Mouse (Mus musculus) neural tube, embryonic 14.5 days (tissue): ENCODE data around the gene Gm17535. TPM values are rescaled to one million over a fixed set of nuclear protein-coding genes. Genes with fewer than 3 reads are reported as not detected.
"Not testable (repeated sequence)": the region's sequence is repeated elsewhere in the genome, so short reads cannot be mapped to it uniquely, and the experiment has no call there.

Experiments used
- ATAC-seq: fragments of 200-750 bp; cut with Nextera tagmentation; 2 replicates; pipeline ENCODE4 v1.8.0; 2017; ENCODE audit warnings: low read depth, mild to moderate bottlenecking, moderate TSS enrichment, moderate library complexity
- H3K27ac ChIP-seq: fragments of 300-500 bp; sonication (generic); 2 replicates; pipeline ENCODE4 v1.5.1; 2014; ENCODE audit warnings: low read depth, mild to moderate bottlenecking, control low read depth, low read length, moderate library complexity, mixed read lengths
- H3K27me3 ChIP-seq: fragments of 300-500 bp; sonication (generic); 2 replicates; pipeline ENCODE4 v1.6.1; 2014; ENCODE audit warnings: low read length; ENCODE audit not compliant: control insufficient read depth, insufficient read depth
- H3K36me3 ChIP-seq: fragments of 300-500 bp; sonication (generic); 2 replicates; pipeline ENCODE4 v1.6.1; 2014; ENCODE audit warnings: low read length, mixed read lengths; ENCODE audit not compliant: control insufficient read depth, insufficient read depth
- H3K4me1 ChIP-seq: fragments of 300-500 bp; sonication (generic); 2 replicates; pipeline ENCODE4 v1.6.1; 2014; ENCODE audit warnings: low read length; ENCODE audit not compliant: control insufficient read depth, insufficient read depth
- H3K4me2 ChIP-seq: fragments of 300-500 bp; sonication (generic); 2 replicates; pipeline ENCODE4 v1.6.1; 2014; ENCODE audit warnings: mild to moderate bottlenecking, low read depth, low read length, control low read depth
- H3K4me3 ChIP-seq: fragments of 300-500 bp; sonication (generic); 2 replicates; pipeline ENCODE4 v1.5.1; 2014; ENCODE audit warnings: low read depth, low read length, control low read depth, mixed read lengths
- H3K9ac ChIP-seq: fragments of 300-500 bp; sonication (generic); replicated peaks from 2 replicates; pipeline ENCODE4 v1.6.1; 2014; ENCODE audit warnings: low read depth, mild to moderate bottlenecking, control low read depth, low read length, mixed read lengths
- H3K9me3 ChIP-seq: fragments of 300-500 bp; sonication (generic); 2 replicates; pipeline ENCODE4 v1.6.1; 2016; ENCODE audit warnings: low read length; ENCODE audit not compliant: control insufficient read depth
- WGBS: fragments of 180-500 bp; shearing (Covaris S2); extraction: QIAGEN DNeasy Blood & Tissue Kit; methylation state at CpG from one replicate; pipeline ENCODE4 v1.1.7; 2014; 5-methylcytosine and 5-hydroxymethylcytosine counted together
- microRNA-seq: library from miRNA; unstranded; fragments of <30 nt; microRNA quantifications from one replicate; pipeline ENCODE4, GENCODE M21; 2016
- polyA plus RNA-seq: library from polyadenylated mRNA; unstranded; fragments of >200 nt; fragmentation: Nextera tagmentation; extraction: Ambion mirVana; gene quantifications from 2 replicates; pipeline ENCODE4 v1.2.1, GENCODE M21; 2014

The Gm17535 gene
- polyA plus RNA-seq, 1 experiment from 2014 or later, result not detected

- H3K9me3 ChIP-seq, H3K4me1 ChIP-seq, H3K9ac ChIP-seq, ATAC-seq, H3K36me3 ChIP-seq, H3K27ac ChIP-seq, H3K4me3 ChIP-seq, H3K27me3 ChIP-seq, H3K4me2 ChIP-seq: not testable (repeated sequence)
- 63% methylated on average over 2 of the region's 10 CpGs for WGBS
Measured at GRCm38 (mm10) chr9:3030677-3031318, 3.6 kb upstream of the Gm17535 start.

GRCm38 (mm10) chr9:3036577-3036976 is 2.2 kb downstream of the Gm17535 start, which contains the start of gene Gm10715:
Gm10715 (plus strand) TSS chr9:3036877.
- not testable (repeated sequence) for H3K4me2 ChIP-seq, H3K27me3 ChIP-seq, H3K4me1 ChIP-seq, H3K9ac ChIP-seq, H3K36me3 ChIP-seq, H3K9me3 ChIP-seq, H3K27ac ChIP-seq, ATAC-seq, H3K4me3 ChIP-seq
- WGBS, result 72% methylated on average over 6 of the region's 8 CpGs

GRCm38 (mm10) chr9:3038161-3038560 is 3.8 kb downstream of the Gm17535 start:
- not testable (repeated sequence) for ATAC-seq, H3K27ac ChIP-seq, H3K36me3 ChIP-seq, H3K9ac ChIP-seq, H3K9me3 ChIP-seq, H3K4me1 ChIP-seq, H3K4me2 ChIP-seq, H3K4me3 ChIP-seq, H3K27me3 ChIP-seq
- WGBS, result 66% methylated on average over 4 of the region's 4 CpGs

Small RNA genes lying within 50 kb of the gene (microRNA-seq; reads per million reads assigned to microRNA genes)
- not detected for gene Mir101c

Other genes starting within 250 kb of the Gm17535 start
- not detected in 2 replicates for gene Gm10722, start 33.7 kb upstream of the Gm17535 start, polyA plus RNA-seq
- not detected in 2 replicates for gene Gm11168, start 31.3 kb upstream of the Gm17535 start, polyA plus RNA-seq
- not detected in 2 replicates for gene Gm10721, start 21.5 kb upstream of the Gm17535 start, polyA plus RNA-seq
- gene Gm10720, start 18.9 kb upstream of the Gm17535 start, polyA plus RNA-seq, result not detected in 2 replicates
- 0.44 TPM in 1 of 2 replicates, not detected in the other for gene Gm10719, start 17.2 kb upstream of the Gm17535 start, polyA plus RNA-seq
- gene Gm10718, start 11.1 kb upstream of the Gm17535 start, polyA plus RNA-seq, result 1.4 TPM in 1 of 2 replicates, not detected in the other
- not detected in 2 replicates for gene Gm10717, start 9.2 kb upstream of the Gm17535 start, polyA plus RNA-seq
- not detected in 2 replicates for gene Gm10715, start 2.3 kb downstream of the Gm17535 start, polyA plus RNA-seq